ENCODE assay signal across 15 mouse cellular contexts in genomic region chr5:91038963-91039362, GRCm38 (mm10). TPM values are rescaled to one million over a fixed set of nuclear protein-coding genes. Genes with fewer than 3 reads are reported as not detected.
A peak's percentile ranks its signal among the peaks of the same experiment; 100 is the strongest.
DNase-seq lines count a peak whose midpoint lies in the region; ATAC-seq and TF ChIP-seq lines count a peak whose summit lies in the region.
"Had no signal": no experiment of that assay in that cellular context is flagged by ENCODE, and none has a peak within 500 bp of the region (broad histone marks: within the 10 kb centered on the region; RNA-seq: fewer than 3 reads in every experiment).

No protein-coding gene starts in this region.

- no peak overlapping the region for H3K9ac ChIP-seq in intestine, embryonic 15.5 days
- H3K9ac ChIP-seq in intestine, postnatal 0 days (ENCODE audit: low read depth, low read length) = no peak overlapping the region
- no peak overlapping the region for H3K9ac ChIP-seq in lung, embryonic 15.5 days
- H3K9ac ChIP-seq in embryonic facial prominence, embryonic 14.5 days (ENCODE audit: low read depth, low read length) = no peak overlapping the region
- no peak overlapping the region for H3K9ac ChIP-seq in stomach, embryonic 14.5 days (replicated peaks; ENCODE audit: low read depth, low read length)
- H3K9ac ChIP-seq: forebrain, embryonic 13.5 days; forebrain, postnatal 0 days; hindbrain, embryonic 12.5 days had no signal

- TF ChIP-seq CTCF in intestine, postnatal 0 days (IDR thresholded peaks at IDR 0.05; ENCODE audit: low read depth) = no peak

- no peak overlapping the region for H3K4me3 ChIP-seq in intestine, embryonic 15.5 days (replicated peaks)
- H3K4me3 ChIP-seq in intestine, postnatal 0 days (ENCODE audit: low read depth, low read length) = no peak overlapping the region
- H3K4me3 ChIP-seq in lung, embryonic 15.5 days = no peak overlapping the region
- H3K4me3 ChIP-seq in embryonic facial prominence, embryonic 14.5 days (ENCODE audit: low read depth, low read length) = no peak overlapping the region
- H3K4me3 ChIP-seq in stomach, embryonic 14.5 days (ENCODE audit: low read depth, low read length) = no peak overlapping the region
- H3K4me3 ChIP-seq: forebrain, embryonic 13.5 days; hindbrain, embryonic 12.5 days had no signal

- no peak overlapping the region for H3K27ac ChIP-seq in intestine, embryonic 15.5 days
- H3K27ac ChIP-seq in intestine, postnatal 0 days (ENCODE audit: low read depth, low read length) = no peak overlapping the region
- no peak overlapping the region for H3K27ac ChIP-seq in lung, embryonic 15.5 days
- H3K27ac ChIP-seq in embryonic facial prominence, embryonic 14.5 days (replicated peaks; ENCODE audit: low read depth, low read length) = no peak overlapping the region
- H3K27ac ChIP-seq in stomach, embryonic 14.5 days (ENCODE audit: low read length) = no peak overlapping the region
- H3K27ac ChIP-seq: forebrain, embryonic 13.5 days; hindbrain, embryonic 12.5 days had no signal

- H3K27me3 ChIP-seq in intestine, embryonic 15.5 days (replicated peaks) = no peaks in the 10 kb centered on the region
- H3K27me3 ChIP-seq in intestine, postnatal 0 days (replicated peaks; ENCODE audit: control insufficient read depth, insufficient read depth, low read length) = no peaks in the 10 kb centered on the region
- no peaks in the 10 kb centered on the region for H3K27me3 ChIP-seq in lung, embryonic 15.5 days
- no peaks in the 10 kb centered on the region for H3K27me3 ChIP-seq in embryonic facial prominence, embryonic 14.5 days (replicated peaks; ENCODE audit: control insufficient read depth, insufficient read depth, low read length)
- H3K27me3 ChIP-seq in stomach, embryonic 14.5 days (ENCODE audit: control insufficient read depth, insufficient read depth, low read length) = no peaks in the 10 kb centered on the region
- H3K27me3 ChIP-seq: forebrain, embryonic 13.5 days; hindbrain, embryonic 12.5 days had no signal

- no peaks in the 10 kb centered on the region for H3K9me3 ChIP-seq in intestine, embryonic 15.5 days
- H3K9me3 ChIP-seq in intestine, postnatal 0 days (ENCODE audit: control insufficient read depth) = no peaks in the 10 kb centered on the region
- no peaks in the 10 kb centered on the region for H3K9me3 ChIP-seq in lung, embryonic 15.5 days
- H3K9me3 ChIP-seq in embryonic facial prominence, embryonic 14.5 days (ENCODE audit: control insufficient read depth, low read length) = no peaks in the 10 kb centered on the region
- no peaks in the 10 kb centered on the region for H3K9me3 ChIP-seq in stomach, embryonic 14.5 days (ENCODE audit: control insufficient read depth, low read depth, low read length)
- H3K9me3 ChIP-seq: forebrain, embryonic 13.5 days; hindbrain, embryonic 12.5 days had no signal

- ATAC-seq in intestine, embryonic 15.5 days = peak; percentile 65
- no peak for ATAC-seq in intestine, postnatal 0 days
- peak; percentile 11; the same call in 1 of the 2 replicates for ATAC-seq in lung, embryonic 15.5 days (ENCODE audit: borderline replicate concordance, extremely low read depth, low FRiP score, low TSS enrichment)
- ATAC-seq in embryonic facial prominence, embryonic 14.5 days (ENCODE audit: low read depth) = peak; percentile 14; the same call in 1 of the 2 replicates
- peak; percentile 33 for ATAC-seq in stomach, embryonic 14.5 days (ENCODE audit: insufficient number of reproducible peaks, insufficient read depth, low FRiP score, low read depth)
- ATAC-seq: forebrain, embryonic 13.5 days; forebrain, postnatal 0 days; hindbrain, embryonic 16.5 days had no signal

- no peaks in the 10 kb centered on the region for H3K4me1 ChIP-seq in intestine, embryonic 15.5 days (replicated peaks)
- H3K4me1 ChIP-seq in intestine, postnatal 0 days (replicated peaks; ENCODE audit: control insufficient read depth, insufficient read depth, low read length) = no peaks in the 10 kb centered on the region
- H3K4me1 ChIP-seq in lung, embryonic 15.5 days = peaks cover 6% of the 10 kb centered on the region; the same call in 1 of the 2 replicates
- H3K4me1 ChIP-seq in embryonic facial prominence, embryonic 14.5 days (ENCODE audit: control insufficient read depth, insufficient read depth, low read length) = no peaks in the 10 kb centered on the region
- H3K4me1 ChIP-seq in stomach, embryonic 14.5 days (ENCODE audit: control insufficient read depth, insufficient read depth, low read length) = no peaks in the 10 kb centered on the region
- H3K4me1 ChIP-seq: forebrain, embryonic 13.5 days; hindbrain, embryonic 12.5 days had no signal

- H3K36me3 ChIP-seq in intestine, embryonic 15.5 days = no peaks in the 10 kb centered on the region
- no peaks in the 10 kb centered on the region for H3K36me3 ChIP-seq in intestine, postnatal 0 days (ENCODE audit: control insufficient read depth, insufficient read depth)
- H3K36me3 ChIP-seq in lung, embryonic 15.5 days = no peaks in the 10 kb centered on the region
- no peaks in the 10 kb centered on the region for H3K36me3 ChIP-seq in embryonic facial prominence, embryonic 14.5 days (ENCODE audit: control insufficient read depth, insufficient read depth, low read length)
- H3K36me3 ChIP-seq in stomach, embryonic 14.5 days (ENCODE audit: control insufficient read depth, insufficient read depth, low read length) = no peaks in the 10 kb centered on the region
- H3K36me3 ChIP-seq: hindbrain, embryonic 12.5 days had no signal

- DNase-seq in lung, postnatal 36 days = no peak
- no peak for DNase-seq in embryonic facial prominence, embryonic 14.5 days (ENCODE audit: low spot score)
- no peak for DNase-seq in retina, postnatal 1 day
- DNase-seq: adrenal gland, adult 8-10 months; forebrain, postnatal 0 days; gastrocnemius, postnatal 25 days had no signal

- WGBS in intestine, embryonic 15.5 days = 64% methylated on average over 2 of the region's 2 CpGs
- 49% methylated on average over 2 of the region's 2 CpGs for WGBS in intestine, postnatal 0 days
- 69% methylated on average over 2 of the region's 2 CpGs for WGBS in lung, embryonic 15.5 days
- 75% methylated on average over 2 of the region's 2 CpGs for WGBS in embryonic facial prominence, embryonic 14.5 days
- 69% methylated on average over 2 of the region's 2 CpGs for WGBS in stomach, embryonic 14.5 days

- H3K4me2 ChIP-seq in intestine, embryonic 15.5 days (replicated peaks) = no peak overlapping the region
- no peak overlapping the region for H3K4me2 ChIP-seq in intestine, postnatal 0 days (replicated peaks; ENCODE audit: low read depth)
- H3K4me2 ChIP-seq in lung, embryonic 15.5 days = no peak overlapping the region
- no peak overlapping the region for H3K4me2 ChIP-seq in embryonic facial prominence, embryonic 14.5 days (ENCODE audit: low read depth, low read length)
- H3K4me2 ChIP-seq in stomach, embryonic 14.5 days (replicated peaks; ENCODE audit: low read depth, low read length) = no peak overlapping the region
- H3K4me2 ChIP-seq: forebrain, embryonic 13.5 days; hindbrain, embryonic 12.5 days had no signal

RNA-seq across cellular contexts. Expression of gene Epgn, which starts 11.7 kb away (rescaled TPM):
- not detected in 2 replicates for polyA plus RNA-seq in intestine, embryonic 15.5 days (2015; fragmentation: Nextera tagmentation; extraction: Ambion mirVana)
- 0.12 TPM in 1 of 2 replicates, not detected in the other for polyA plus RNA-seq in intestine, postnatal 0 days (2015; fragmentation: Nextera tagmentation; extraction: Ambion mirVana)
- 0.16 TPM in 1 of 2 replicates, not detected in the other for polyA plus RNA-seq in lung, embryonic 15.5 days (2015; fragmentation: Nextera tagmentation; extraction: Ambion mirVana)
- 0.34 and 0.35 TPM in 2 replicates for polyA plus RNA-seq in embryonic facial prominence, embryonic 14.5 days (2014; fragmentation: Nextera tagmentation; extraction: Ambion mirVana)
- polyA plus RNA-seq in stomach, embryonic 14.5 days (2014; fragmentation: Nextera tagmentation; extraction: Ambion mirVana) = 0.43 TPM in 1 of 2 replicates, not detected in the other
- polyA plus RNA-seq: heart, embryonic 14.5 days; hindbrain, embryonic 16.5 days had no signal

RNA-seq across cellular contexts. Expression of gene Ereg, which starts 35.5 kb away (rescaled TPM):
- polyA plus RNA-seq in intestine, embryonic 15.5 days (2015; fragmentation: Nextera tagmentation; extraction: Ambion mirVana) = 1.2 TPM in 2 replicates
- 1.4 and 2.0 TPM in 2 replicates for polyA plus RNA-seq in intestine, postnatal 0 days (2015; fragmentation: Nextera tagmentation; extraction: Ambion mirVana)
- 0.35 and 0.41 TPM in 2 replicates for polyA plus RNA-seq in lung, embryonic 15.5 days (2015; fragmentation: Nextera tagmentation; extraction: Ambion mirVana)
- 0.06 and 0.07 TPM in 2 replicates for polyA plus RNA-seq in embryonic facial prominence, embryonic 14.5 days (2014; fragmentation: Nextera tagmentation; extraction: Ambion mirVana)
- 0.15 and 0.17 TPM in 2 replicates for polyA plus RNA-seq in stomach, embryonic 14.5 days (2014; fragmentation: Nextera tagmentation; extraction: Ambion mirVana)
- polyA plus RNA-seq: cerebellum, adult 2 months; forebrain, embryonic 13.5 days; forebrain, postnatal 0 days; heart, embryonic 14.5 days; hindbrain, embryonic 12.5 days; hindbrain, embryonic 16.5 days had no signal
